Mouse (Mus musculus) spleen, embryonic (tissue): ENCODE measurements around the gene Ndufs8.

Experiments used
- CTCF ChIA-PET: fragments of 350-600 bp; sonication (Branson Sonifier 250); formaldehyde crosslinking; loops from one replicate; lab custom pipeline; 2022; lab: Charles Lee

Gene Ndufs8

DNA sequence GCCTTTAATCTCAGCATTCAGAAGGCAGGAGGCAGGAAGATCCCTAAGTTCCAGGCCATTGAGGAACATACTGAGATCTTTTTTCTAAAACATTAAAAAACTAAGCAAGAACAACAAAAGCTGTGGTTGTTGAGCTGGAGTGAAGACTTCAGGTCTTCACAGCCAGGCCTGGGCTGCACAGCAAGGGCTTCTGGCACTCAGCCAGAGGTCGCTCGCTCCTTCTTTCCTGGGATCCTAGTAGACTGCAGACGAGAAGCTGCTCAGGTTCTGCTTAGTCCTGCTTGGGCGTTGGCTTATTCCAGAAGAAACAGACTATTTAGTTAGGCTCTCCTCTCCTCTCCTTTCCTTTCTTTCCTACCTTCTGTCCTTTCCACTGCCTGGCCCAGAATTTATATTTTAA lies 40.2 kb downstream of the Ndufs8 start:
- CTCF ChIA-PET = no interaction called here

DNA sequence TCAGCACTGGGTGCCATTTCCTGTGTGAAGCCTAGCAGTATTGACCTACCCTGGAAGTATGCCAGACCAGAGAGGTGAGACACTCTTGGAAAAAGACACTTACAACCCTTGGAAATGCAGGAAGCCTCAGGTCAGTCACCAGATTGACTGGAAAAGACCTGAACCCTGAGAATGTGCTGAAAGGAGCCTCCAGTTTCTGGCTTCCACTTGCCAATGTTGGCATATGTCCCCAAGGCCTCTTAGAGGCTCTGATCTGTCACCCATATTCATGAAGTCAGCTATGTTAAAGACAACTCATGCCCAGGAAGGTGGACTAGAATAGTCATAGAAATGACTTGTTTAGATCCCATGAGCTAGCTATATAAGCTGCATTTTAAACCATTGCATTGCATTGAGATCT lies 41.1 kb downstream of the Ndufs8 start:
- CTCF ChIA-PET = no interaction called here

DNA sequence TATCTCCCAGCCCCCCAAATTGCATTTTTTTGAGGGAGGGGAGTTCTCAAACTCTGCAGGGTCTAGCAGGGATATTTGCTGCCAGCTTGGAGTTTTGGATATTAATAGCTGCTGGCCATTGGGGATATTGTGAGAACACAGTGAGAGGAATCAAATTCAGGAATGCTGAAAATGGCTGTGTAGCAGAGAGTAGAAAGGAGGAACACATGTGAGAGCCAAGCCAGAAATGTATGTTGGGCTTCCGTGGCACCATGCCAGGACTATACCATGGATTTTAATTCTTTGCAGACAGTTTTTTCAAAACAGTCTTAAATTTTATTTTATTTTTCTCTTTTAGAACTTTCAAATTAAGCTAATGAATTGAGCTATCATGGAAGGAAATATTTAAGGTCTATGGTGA lies 44.3 kb downstream of the Ndufs8 start:
- CTCF ChIA-PET = no interaction called here

DNA sequence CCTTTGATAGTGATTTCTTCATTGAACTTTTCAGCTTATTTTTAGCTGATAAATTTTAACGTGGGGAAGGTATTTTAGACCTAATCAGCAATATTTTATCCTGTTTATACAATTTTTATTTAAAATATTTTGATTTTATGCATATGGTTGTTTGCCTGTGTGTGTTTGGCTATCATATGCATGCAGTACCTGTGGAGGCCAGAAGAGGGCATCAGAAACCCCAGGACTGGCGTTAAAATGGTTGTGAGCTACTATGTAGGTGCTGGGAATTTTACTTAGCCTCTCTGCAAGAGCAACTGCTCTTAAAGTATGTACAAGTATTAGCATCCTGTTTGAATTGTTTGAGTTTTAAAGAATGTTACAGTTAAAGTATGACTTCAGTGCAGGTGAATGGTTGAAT lies 47.6 kb downstream of the Ndufs8 start:
- CTCF ChIA-PET = no interaction called here

- CTCF ChIA-PET = no interaction called here
Measured at GRCm38 (mm10) chr19:3862713-3863112, 49.9 kb downstream of the Ndufs8 start.
